Mouse (Mus musculus): ENCODE measurements around the gene Sypl.

Sypl gene

GRCm38 (mm10) chr12:32953596-32954215 lies at the start of gene Sypl:
Gene Sypl (plus strand): TSS chr12:32953891.
- DNase-seq = peak; percentile 94 to 97

GRCm38 (mm10) chr12:32909686-32910085 lies 44.0 kb upstream of the Sypl start:
- no peak for DNase-seq

- peak; percentile 83 to 85 for DNase-seq
Measured at GRCm38 (mm10) chr12:32910092-32910491, 43.6 kb upstream of the Sypl start.

GRCm38 (mm10) chr12:32910560-32911194 lies 43.0 kb upstream of the Sypl start:
- peak; percentile 66 to 78 for DNase-seq

- peak in 1 of 2 experiments; percentile 31 for DNase-seq
Measured at GRCm38 (mm10) chr12:32911569-32911968, 42.1 kb upstream of the Sypl start.

GRCm38 (mm10) chr12:32912772-32913171 lies 40.9 kb upstream of the Sypl start:
- no peak for DNase-seq

- no peak for DNase-seq
Measured at GRCm38 (mm10) chr12:32918683-32919082, 35.0 kb upstream of the Sypl start.

GRCm38 (mm10) chr12:32919091-32919490 lies 34.6 kb upstream of the Sypl start:
- no peak for DNase-seq

GRCm38 (mm10) chr12:32919527-32919926 lies 34.2 kb upstream of the Sypl start:
- no peak for DNase-seq

- DNase-seq = peak; percentile 56 to 77
Measured at GRCm38 (mm10) chr12:32920185-32920788, 33.4 kb upstream of the Sypl start.

- no peak for DNase-seq
Measured at GRCm38 (mm10) chr12:32921071-32921470, 32.6 kb upstream of the Sypl start.

- no peak for DNase-seq
Measured at GRCm38 (mm10) chr12:32921532-32922131, 32.1 kb upstream of the Sypl start.

GRCm38 (mm10) chr12:32924245-32924644 lies 29.4 kb upstream of the Sypl start:
- no peak for DNase-seq

GRCm38 (mm10) chr12:32926331-32927172 lies 27.1 kb upstream of the Sypl start:
- peak; percentile 55 to 70 for DNase-seq

GRCm38 (mm10) chr12:32927231-32927835 lies 26.4 kb upstream of the Sypl start:
- peak in 1 of 2 experiments; percentile 24 for DNase-seq

GRCm38 (mm10) chr12:32928180-32928579 lies 25.5 kb upstream of the Sypl start:
- no peak for DNase-seq

- no peak for DNase-seq
Measured at GRCm38 (mm10) chr12:32929831-32930513, 23.7 kb upstream of the Sypl start.

- no peak for DNase-seq
Measured at GRCm38 (mm10) chr12:32930566-32930965, 23.1 kb upstream of the Sypl start.

GRCm38 (mm10) chr12:32936246-32936946 lies 17.3 kb upstream of the Sypl start:
- DNase-seq = peak in 1 of 2 experiments; percentile 46

GRCm38 (mm10) chr12:32941141-32941540 lies 12.6 kb upstream of the Sypl start:
- DNase-seq = no peak

GRCm38 (mm10) chr12:32943347-32943746 lies 10.3 kb upstream of the Sypl start:
- DNase-seq = peak in 1 of 2 experiments; percentile 21
